Mouse (Mus musculus): ENCODE measurements around the gene Nin.

- TF ChIP-seq CTCF (IDR thresholded peaks at IDR 0.05; ENCODE audit: low read depth, low read length) (no peak), POLR2A (IDR thresholded peaks at IDR 0.05; ENCODE audit: borderline replicate concordance, low read depth, low read length) (no peak)
Measured at GRCm38 (mm10) chr12:70106508-70106907, 7.0 kb downstream of the Nin start.

All from bone marrow macrophage, adult 2 months (primary cell).